Mouse (Mus musculus) adrenal gland, postnatal 36 days (tissue): Measurements from ENCODE around the gene Lat. TPM values are rescaled to one million over a fixed set of nuclear protein-coding genes. Genes with fewer than 3 reads are reported as not detected.
A peak's percentile ranks its signal among the peaks of the same experiment; 100 is the strongest.
"Not testable (repeated sequence)": the region's sequence is repeated elsewhere in the genome, so short reads cannot be mapped to it uniquely, and the experiment has no call there.

Experiments used
- DNase-seq, 2 experiments: peaks; one replicate each; pipeline ENCODE4 v3.0.0; 2021; ENCODE audit warnings: mixed read lengths in 1 of 2
- long read RNA-seq, 2 experiments: library from polyadenylated mRNA; stranded (forward); transcript quantifications; one replicate each; pipeline ENCODE4 v2.0.0; 2021; ENCODE audit warnings: borderline sequencing depth in 2 of 2
- total RNA-seq, 2 experiments: library from RNA; stranded (reverse); gene quantifications; 2 replicates each; pipeline ENCODE4 v1.2.3; 2021

Gene Lat
- under 1 TPM; 0.36 to 0.60 TPM for total RNA-seq
- long read RNA-seq, experiment 1: 0 reads
- long read RNA-seq, experiment 2: 0 reads

DNA sequence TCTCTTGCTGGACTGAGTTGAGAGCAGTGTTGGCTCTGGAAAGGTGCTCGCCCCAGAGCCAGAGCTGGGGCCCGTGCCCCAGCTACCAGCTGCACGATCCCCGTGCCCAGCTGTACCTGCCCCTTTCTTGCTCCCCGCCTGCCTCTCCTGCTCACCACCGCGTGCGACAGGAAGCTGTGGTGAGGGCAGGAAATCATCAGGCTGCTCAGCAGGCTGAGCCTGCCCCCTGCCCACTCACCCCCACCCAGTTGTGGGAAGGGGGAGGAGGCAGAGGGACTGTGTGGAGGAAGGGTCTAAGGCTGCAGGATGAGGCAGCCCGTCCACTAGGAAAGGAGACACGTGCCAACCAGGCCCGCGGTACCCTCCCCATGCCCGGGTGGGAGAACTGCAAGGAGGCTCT is at the start of gene Lat:
Gene Lat (minus strand): TSS at position 178 of the 400 bp plus-strand sequence.
- no peak for DNase-seq

GRCm38 (mm10) chr7:126418496-126418895 is 49.1 kb upstream of the Lat start:
- DNase-seq: no peak

DNA sequence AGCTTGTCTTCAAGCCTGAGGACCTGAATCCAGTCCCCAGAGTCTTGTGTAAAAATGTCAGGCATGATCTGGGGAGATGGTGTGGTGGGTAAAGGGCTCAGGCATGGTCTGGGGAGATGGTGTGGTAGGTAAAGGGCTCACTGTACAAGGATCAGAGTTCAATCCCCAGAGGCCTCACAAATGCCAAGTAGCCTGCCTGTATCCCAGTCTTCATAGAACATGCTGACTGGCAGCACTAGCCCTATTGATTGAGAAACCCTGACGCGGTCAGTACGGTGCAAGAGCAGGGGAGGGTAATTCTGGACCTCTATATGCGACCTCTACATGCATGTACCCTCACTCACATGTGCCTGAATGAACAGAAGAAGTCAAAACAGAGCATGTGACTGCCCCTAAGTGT is 48.2 kb upstream of the Lat start:
- peak in 1 of 2 experiments; percentile 27 for DNase-seq

GRCm38 (mm10) chr7:126417045-126417444 is 47.7 kb upstream of the Lat start:
- no peak for DNase-seq

GRCm38 (mm10) chr7:126416615-126417014 is 47.2 kb upstream of the Lat start:
- no peak for DNase-seq

- DNase-seq: no peak
Measured at GRCm38 (mm10) chr7:126414725-126415124, 45.4 kb upstream of the Lat start, which contains the start of gene Cd19. TSS of gene Cd19 (minus strand) at chr7:126414889.

- peak in 1 of 2 experiments; percentile 43 for DNase-seq
Measured at GRCm38 (mm10) chr7:126411061-126411460, 41.7 kb upstream of the Lat start.

GRCm38 (mm10) chr7:126408686-126409085 is 39.3 kb upstream of the Lat start:
- no peak for DNase-seq

GRCm38 (mm10) chr7:126402518-126402917 is 33.1 kb upstream of the Lat start:
- not testable (repeated sequence) for DNase-seq

DNA sequence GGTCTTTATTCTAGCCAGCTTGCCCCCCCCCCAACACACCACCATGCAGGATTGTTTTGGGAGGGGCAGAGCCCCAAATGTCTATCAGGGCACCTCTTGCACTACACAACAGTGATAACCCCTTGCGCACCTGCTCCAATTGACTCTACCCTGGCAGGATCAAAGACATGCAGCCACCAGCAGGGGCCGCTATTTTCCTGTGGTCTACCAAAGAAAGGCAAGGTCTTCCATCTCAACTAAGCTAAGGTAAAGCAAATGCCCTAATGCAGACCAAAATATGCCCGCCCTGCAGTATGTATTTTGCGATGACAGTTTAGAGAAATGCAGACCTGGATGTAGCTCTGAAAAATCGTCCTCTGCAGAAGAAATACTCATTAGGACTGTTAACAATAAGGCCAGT is 30.2 kb upstream of the Lat start:
- DNase-seq: peak; percentile 88 to 92

GRCm38 (mm10) chr7:126397822-126398221 is 28.5 kb upstream of the Lat start:
- no peak for DNase-seq

GRCm38 (mm10) chr7:126397221-126397620 is 27.9 kb upstream of the Lat start:
- DNase-seq: no peak

GRCm38 (mm10) chr7:126396298-126397119 is 27.1 kb upstream of the Lat start, which contains the start of gene Nfatc2ip:
TSS of gene Nfatc2ip (minus strand) at chr7:126396737.
- DNase-seq: peak; percentile 88 to 89

DNA sequence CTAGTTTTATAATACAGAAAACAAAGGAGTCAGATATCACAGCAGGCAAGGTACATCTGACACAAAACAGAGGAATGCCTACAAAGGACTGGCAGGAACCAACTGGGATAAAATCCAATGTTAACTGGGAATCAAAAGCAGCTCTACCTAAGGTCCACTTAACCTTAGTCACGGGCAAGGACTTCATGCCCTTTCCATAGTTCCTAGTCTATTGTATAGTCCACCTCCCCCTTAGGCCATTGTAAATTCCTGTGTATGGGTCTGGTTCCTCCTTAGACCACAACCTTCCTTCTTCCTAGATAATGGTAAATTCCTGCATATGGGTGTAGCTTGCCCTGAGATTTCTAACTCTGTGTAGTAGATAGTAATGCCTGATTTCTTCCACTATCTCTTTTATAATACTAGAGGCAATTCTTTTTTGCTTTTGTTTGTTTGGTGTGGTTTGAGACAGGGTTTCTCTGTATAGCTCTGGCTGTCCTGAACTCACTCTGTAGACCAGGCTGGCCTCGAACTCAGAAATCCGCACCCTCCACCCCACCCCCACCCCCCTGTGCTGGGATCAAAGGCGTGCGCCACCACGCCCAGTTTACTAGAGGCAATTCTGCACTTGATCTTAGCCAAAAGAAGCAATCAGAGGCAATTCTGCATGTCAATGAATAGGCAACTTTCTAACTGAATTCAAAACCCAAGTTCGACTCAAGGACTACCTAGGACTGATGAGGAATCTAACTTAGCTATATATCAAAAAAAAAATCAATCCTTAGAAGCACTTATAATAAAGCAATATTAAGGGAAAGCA is 22.9 kb upstream of the Lat start:
- DNase-seq: not testable (repeated sequence)

DNA sequence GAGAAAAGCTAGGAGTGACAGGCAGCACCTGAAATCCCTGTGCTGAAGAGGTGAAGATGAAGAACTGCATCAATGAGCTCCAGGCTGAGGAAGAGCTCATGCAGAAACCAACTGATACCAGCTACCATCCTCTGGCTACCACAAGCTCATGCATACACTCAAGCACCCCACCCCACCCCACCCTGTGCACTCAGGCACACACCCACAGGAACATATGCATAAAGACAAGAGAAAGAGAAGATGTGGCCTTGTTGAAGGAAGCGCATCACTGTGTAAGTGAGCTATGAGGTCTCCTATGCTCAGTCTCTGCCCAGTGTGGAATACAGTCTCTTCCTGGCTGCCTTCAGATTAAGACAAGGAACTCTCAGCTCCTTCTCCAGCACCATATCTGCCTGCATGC is 18.8 kb upstream of the Lat start:
- DNase-seq: no peak

DNA sequence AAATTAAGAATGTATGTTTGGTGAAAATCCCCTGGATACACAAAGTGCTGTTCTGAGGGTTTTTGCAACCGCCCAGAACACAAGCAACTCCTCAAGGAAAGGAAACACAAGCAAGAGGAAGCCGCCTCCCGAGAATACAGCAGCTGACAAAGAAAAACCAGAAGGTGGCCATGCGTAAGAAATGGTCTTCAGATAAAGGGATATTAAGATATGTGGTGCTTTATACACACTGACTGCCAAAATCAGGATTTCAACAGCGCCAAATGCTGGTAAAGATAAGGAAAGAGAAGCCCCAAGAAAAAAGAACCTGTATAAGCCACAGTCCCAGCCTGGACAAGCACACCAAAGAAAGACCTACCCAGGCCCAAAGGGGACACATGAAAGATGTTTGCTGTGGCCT is 14.2 kb upstream of the Lat start:
- no peak for DNase-seq

DNA sequence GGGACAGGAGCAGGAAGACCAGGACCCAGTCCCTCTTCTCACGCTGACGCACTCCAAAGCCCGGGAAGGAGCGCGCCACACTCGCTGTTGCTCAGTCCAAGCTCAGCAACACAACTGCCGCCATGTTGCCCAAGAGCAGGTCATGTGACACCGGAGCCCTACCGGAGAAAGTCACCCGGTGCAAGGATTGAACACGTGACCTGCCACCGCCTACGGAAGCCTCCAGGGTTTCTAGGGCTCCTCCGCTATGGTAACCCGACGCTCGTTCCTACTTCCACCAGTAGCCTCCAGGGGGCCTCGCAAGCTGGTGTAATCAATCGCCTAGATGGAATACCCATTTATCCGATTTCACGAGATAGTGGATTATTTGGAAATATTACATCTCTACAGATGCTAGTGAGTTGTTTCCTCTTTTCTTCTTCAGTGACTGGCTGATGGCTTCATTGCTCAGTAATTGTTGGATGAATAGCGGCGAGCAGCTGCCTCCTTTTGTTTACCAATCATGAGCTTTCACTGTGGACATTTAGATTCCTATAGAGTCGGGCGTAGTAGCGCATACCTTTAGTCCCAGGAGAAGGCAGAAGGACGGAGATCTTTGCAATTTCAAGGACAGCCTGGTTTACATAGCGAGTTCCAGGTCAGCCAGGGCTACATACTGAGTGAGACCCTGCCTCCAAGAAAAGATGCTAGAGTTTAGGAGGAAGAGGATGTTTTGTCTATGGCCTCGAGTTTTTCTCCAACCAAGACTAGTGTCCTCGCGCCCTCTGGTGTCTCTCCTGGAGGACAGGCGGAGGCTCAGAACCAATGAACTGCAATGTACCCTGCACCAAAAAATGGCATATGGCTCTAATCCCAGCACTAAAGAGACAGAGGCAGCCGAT is 8.1 kb upstream of the Lat start, which contains the start of gene Spns1:
Gene Spns1 (minus strand): TSS at position 173 of the 881 bp plus-strand sequence.
- DNase-seq: peak; percentile 96 to 97

DNA sequence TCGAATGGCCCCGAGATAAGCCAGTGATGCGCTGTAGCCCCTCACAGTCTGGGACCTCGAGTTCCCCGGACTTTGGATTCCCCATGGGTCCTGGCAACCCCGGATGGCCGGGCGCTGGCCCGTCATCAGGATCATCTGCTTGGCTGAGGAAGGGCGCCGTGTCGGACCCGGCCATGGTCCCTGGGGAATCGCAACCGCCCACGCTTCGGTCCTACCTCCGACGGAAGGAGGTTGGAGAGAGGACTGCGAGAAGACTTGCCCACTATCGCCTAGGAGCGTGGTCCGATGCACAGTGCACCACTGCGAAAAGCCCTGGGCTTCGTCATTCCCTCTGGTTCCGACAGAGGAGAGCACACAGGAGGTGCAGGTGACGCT is 7.5 kb upstream of the Lat start:
- peak in 1 of 2 experiments; percentile 8 for DNase-seq

- no peak for DNase-seq
Measured at GRCm38 (mm10) chr7:126375012-126375411, 5.6 kb upstream of the Lat start.

DNA sequence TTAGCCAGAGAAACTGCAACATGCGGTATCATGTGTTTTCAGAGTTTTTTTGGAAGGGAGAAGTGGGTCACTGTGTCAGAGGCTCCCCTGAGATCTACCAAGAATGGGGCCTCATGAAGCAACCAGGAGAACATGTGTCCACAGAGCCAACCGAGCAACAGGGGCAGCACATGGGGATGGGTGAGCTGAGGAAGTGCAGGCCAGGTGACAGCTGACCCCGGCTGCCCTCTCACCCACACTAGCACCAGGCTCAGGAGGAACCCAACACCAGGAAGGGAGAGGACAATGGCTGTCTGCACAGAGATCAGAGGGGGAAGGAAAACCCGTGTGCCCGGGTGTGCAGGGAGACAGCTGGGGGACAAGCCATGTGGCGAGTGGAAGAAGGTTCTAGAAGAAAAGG is 5.2 kb upstream of the Lat start:
- no peak for DNase-seq

- DNase-seq: no peak
Measured at GRCm38 (mm10) chr7:126373007-126373406, 3.6 kb upstream of the Lat start.

DNA sequence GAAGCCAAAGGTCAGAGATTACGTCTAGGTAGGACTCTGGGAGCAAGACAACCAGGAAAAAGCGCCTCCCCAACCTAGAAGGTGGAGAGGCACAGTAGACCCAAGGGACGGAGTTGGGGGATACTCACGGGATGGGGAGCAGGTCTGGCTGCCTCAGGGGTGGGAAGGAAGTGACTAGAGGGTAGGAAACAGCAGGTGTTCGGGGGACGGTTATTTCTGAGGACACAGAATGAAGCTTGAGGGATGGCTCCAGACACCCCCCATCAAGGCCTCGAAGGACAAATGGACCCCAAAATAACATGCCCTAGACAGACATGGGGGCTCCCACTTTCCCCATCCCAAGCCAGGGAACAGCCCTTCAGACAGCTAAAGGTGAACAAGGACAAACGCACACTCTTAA is 1.0 kb downstream of the Lat start:
- no peak for DNase-seq
